Mouse (Mus musculus): ENCODE measurements at regions not wholly inside any gene's neighbourhood (a gene's known extent, or its start where the extent isn't known, plus 50 kb on each side); places are given as distances from the start of the nearest gene placed in this dataset.
"Not testable (repeated sequence)": the region's sequence is repeated elsewhere in the genome, so short reads cannot be mapped to it uniquely, and the experiment has no call there.

DNA sequence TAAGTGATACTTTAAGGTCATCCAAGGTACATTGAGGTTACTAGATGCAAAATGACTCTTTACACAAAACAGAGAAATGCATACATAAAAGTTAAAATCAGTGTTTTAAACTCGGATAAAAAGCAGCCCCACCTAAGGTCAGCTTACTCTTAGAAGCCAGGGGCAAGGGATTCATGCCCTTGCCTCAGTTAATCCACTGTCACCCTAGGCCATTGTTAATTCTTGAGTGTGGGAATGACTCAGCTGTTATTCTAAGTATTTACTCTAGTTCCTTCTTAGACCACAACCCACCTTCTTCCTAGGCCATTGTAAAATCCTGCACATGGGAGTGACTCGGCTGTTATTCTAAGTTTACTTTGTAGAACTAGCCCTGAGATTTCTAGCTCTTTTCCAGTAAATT lies 64.1 kb upstream of the Ces1h start:
- DNase-seq, result not testable (repeated sequence)

DNA sequence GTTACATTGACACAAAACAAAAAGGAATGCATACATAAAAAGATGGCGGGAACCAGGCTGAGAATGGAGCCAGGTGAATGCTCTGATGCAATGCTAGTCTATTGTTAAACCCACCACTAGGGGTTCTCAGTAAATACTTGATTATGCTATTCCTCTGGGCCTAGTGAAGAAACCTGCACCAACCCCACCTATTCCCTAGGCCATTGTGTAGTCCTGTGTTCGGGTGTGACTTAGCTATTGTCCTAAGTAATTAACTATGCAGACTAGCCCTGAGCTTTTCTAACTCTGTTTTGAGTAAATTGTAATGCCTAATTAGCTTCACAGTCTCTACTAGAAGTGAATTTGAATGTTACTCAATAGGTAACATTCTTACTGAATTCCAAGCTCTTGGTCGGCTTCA lies 62.4 kb upstream of the Ces1h start:
- no peak for DNase-seq

DNA sequence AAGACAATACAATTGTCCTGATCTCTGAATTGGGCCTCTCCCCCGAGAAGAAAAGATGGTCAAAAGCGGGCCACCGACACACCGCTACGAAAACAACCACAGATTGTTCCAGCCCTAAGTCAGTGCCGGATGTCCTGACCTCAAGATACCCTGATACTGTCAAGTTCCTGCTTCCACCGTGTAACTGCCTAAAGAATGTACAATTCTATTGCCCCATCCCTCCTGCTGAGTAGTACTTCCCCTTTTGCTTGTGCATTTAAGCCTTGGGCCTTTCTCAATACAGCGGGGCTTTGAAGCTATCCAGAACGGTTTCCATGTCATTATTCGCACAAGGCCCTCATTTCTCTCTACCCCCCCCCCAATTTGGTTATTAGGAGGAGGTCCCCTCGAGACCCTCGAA lies 57.1 kb upstream of the Ces1h start:
- not testable (repeated sequence) for DNase-seq

DNA sequence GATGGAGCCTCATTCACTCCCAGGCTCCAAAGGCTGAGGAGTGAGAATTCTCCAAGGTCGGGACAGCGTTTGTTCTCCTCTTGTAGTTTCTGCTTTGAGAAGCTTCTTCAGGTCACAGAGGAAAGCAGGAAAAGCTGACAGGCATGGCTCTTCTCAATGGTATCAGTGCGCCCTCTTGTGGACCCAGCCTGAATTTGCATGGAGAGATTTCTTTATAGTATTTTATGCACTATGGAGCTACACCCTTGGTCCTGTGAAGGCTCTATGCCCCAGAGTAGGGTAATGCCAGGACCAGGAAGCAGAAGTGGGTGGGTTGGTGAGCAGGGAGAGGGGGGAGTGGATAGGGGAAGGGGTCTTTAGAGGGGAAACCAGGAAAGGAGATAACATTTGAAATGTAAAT lies 51.1 kb upstream of the Ces1h start:
- peak; percentile 48 for DNase-seq

Data from cerebellum, adult 9-11 months (tissue).